Mouse (Mus musculus) right cerebral cortex, postnatal 4 days (tissue): ENCODE results near the gene Uba52.

Source experiments
- DNase-seq: peaks from one replicate; pipeline ENCODE4 v3.0.0-alpha.2; 2022

Uba52 gene

GRCm38 (mm10) chr8:70502540-70502939 lies 8.1 kb downstream of the Uba52 start:
- no peak for DNase-seq

DNA sequence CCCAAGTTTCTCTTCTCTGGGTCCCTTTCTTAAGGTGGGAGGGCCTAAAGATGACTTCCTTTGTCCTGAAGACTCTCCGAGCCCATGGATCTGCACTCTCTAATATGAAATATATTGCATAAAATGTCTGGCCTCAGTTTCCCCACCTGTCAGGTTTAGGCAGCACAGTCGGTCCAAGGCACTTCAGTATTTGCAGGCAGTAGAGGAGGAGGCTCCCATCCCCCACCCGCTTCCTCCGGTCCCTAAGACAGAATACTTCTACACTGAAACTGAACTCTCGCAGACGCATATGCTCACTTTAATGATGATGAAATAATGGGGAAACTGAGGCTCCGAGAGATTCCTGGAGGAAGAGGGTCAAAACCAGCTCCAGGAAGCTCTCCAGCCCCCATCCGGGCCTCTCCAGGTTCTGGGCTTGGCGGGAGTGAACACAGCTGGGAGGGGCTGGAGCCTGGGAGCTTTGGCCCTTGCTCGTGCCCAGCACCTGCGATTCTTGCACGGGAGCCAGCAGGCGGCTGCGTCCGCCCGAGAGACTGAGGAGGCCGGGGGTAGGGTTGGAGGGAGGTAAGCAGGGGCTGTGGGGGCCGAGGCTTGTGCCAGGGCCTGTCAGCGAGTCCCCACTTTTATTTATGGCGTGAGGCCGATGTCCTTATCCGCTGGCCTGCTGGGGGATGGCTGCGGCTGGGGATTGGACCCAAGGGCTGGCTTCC lies 8.6 kb downstream of the Uba52 start:
- no peak for DNase-seq

DNA sequence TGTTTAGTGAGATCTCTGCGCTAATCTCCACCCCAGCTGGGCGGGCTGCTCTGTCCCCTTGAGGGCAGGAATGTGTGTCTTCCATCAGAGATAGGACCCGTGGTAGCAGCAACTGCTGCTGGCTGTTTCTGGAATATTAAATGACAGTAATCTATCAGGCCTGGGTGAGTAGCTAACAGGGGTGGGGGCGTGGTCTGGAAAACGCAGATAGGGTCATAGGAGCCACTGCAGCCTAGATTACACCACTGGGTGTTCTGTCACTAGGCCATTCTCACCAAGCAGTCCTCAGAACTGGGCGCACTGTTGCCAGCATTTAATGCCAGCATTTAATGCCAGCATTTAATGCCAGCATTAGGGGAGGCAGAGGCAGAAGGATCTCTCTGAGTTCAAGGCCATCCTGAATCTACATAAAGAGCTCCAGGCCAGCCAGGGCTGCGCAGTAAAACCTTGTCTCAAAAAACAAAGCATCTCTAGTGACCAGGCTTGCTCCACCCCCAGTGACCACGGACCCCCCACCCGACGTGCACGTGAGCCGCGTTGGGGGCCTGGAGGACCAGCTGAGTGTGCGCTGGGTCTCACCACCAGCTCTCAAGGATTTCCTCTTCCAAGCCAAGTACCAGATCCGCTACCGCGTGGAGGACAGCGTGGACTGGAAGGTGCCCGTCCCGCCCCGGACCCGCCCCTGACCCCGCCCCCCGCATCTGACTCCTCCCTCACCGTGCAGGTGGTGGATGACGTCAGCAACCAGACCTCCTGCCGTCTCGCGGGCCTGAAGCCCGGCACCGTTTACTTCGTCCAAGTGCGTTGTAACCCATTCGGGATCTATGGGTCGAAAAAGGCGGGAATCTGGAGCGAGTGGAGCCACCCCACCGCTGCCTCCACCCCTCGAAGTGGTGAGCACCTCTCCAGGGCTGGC lies 10.0 kb downstream of the Uba52 start:
- DNase-seq = no peak

GRCm38 (mm10) chr8:70495771-70496062 lies 14.9 kb downstream of the Uba52 start:
- no peak for DNase-seq

DNA sequence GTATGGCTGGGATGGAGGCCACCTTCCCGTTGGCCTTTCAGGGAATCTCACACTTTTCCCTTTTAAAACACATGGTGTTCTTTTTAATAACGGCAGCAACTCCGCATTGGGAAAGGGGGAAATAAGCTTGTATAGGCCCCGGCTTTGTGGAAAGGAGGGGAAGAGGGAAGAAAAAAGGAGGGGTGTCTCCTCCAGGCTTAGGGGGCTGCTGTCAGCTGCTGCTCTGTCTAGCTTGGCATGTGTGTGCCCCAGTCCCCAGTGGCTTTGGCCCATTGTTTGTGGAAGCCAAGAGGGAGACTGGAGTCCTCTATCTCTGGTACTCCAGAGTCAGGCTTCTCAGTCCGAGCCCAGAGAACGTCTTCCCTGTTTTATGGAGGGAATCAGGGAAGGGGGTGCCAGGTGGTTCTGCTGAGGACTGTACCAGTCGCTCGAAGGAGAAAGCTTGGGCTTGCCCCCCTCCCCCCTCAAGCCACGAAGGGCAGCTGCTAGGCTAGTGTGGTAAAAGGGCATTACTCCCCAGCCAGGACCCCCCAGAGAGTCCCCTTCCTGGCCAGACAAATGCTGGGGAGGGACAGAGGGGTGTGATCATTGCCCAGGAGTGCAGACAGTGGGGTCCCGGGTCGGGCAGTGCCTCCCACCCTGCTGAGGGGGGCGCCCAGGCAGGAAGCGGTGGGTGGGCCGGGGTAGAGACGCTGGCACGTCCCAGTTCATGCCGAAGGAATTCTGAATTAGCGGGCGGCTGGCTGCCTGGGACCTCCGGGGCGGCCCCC lies 15.4 kb downstream of the Uba52 start:
- no peak for DNase-seq

GRCm38 (mm10) chr8:70494416-70494945 lies 16.1 kb downstream of the Uba52 start:
- no peak for DNase-seq

GRCm38 (mm10) chr8:70493692-70494415 lies 16.7 kb downstream of the Uba52 start:
- no peak for DNase-seq

GRCm38 (mm10) chr8:70492664-70493640 lies 17.6 kb downstream of the Uba52 start, which contains the start of gene Crlf1:
Gene Crlf1 (plus strand): TSS chr8:70493158.
- no peak for DNase-seq

GRCm38 (mm10) chr8:70490880-70491495 lies 19.6 kb downstream of the Uba52 start:
- DNase-seq = no peak

DNA sequence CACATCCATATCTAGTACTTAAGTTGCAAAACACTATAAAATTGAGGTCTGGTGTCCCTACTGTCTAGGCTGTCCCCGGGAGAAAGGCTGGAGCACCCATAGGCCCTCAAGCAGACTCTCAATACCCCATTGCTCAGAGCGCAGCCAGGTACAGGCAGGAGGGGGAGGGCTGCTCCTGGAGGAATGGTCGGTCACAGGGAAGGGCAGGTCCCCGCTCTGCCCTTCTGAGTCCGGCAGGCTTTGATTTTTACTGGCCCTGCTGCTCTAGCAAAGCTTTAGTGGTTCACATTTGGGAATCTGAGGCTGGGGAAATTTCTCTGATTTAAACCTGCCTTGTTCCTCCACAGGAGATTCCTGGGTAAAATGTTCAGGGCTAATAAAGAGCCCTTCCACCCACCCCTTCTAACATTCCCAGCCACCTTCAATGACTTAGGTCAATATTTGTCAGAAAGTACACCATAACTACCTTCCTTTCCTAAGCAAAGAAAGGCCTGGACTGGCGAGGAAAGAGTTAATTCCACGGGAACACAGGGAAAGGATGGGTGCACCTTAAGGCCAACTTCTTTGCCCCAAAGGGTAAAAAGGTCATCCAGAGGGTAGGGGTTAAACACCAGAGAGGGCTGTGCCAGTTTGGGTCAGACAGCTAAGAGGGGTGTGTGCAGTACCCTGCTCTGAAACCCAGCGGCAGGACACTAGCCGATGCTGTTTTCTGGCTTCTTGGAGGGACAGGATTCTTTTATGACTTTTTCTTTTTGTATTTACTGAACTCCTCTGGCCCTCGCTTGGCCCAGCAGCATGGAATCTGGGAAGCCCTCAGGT lies 20.3 kb downstream of the Uba52 start:
- DNase-seq = no peak

DNA sequence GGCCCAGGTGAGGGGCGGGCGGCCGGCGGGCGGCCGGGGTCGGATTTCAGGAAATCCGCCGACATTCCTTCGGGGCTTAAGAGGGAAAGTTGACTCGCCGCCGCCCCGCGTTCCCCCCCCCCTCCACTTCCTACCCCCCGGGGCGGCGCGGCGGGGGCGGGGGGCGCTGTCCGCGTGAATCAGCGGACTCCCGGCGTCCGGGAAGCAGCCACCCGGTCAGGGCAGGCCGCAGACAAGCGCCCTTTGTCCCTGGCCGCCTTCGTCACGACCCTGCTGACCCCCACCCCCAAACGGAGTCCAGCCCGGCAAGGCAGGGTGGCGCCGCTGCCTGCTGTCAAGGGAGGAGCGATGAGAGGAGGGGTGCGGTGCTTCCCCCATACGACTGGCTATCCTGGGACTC lies 21.0 kb downstream of the Uba52 start:
- DNase-seq = no peak

DNA sequence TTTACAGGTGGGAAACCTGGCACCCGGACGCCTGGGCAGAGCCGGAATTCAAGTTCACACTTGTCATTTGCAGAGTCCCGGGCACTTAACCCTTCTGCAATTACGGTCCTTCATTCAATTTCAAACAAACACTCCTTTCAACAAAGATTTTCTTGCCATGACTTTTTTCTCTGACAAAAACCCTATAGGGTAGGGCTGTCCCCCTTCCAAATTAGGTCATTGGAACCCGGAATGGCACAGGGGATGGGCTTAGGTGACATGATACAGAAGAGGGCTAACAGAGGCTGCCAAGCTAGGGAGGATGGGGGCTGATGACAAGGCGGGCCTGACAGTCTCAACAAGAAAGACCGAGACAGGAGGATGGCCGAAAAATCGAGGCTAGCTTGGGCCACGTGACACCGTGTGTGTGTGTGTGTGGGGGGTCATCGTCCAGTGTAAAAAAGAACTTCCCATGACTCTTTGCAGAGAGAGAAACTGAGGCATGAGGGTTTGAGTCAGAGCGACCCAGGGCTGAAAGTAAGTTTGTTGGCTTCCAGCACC lies 21.6 kb downstream of the Uba52 start:
- DNase-seq = no peak

- DNase-seq = no peak
Observed at GRCm38 (mm10) chr8:70487993-70488796, 22.4 kb downstream of the Uba52 start.

GRCm38 (mm10) chr8:70486941-70487520 lies 23.6 kb downstream of the Uba52 start, which contains the start of gene Tmem59l:
Gene Tmem59l (minus strand): TSS chr8:70487358.
- peak; percentile 67 for DNase-seq

DNA sequence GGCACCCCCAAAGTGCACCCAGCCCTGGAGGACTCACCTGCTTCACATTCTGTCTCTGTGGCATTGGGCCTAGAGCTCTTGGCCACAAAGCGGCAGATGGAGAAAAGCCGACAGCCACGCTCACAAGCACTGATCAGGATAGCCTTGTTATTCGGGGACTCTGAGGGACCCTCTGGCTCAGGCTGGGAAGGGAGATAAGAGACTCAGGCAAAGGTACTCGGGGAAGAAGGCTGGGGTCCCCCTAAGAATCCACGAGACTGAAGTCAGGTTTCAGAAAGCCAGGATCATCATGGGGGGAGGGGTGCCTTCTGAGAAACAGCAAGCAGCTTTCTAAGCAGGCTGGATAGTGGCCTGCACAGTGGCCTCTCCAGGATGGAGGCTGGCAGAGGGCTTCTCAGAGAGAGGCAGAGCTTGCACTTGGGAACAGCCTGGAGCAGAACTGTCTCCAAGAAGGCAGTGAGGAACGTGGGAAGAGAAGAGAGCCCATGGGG lies 24.4 kb downstream of the Uba52 start:
- no peak for DNase-seq

GRCm38 (mm10) chr8:70482943-70483342 lies 27.7 kb downstream of the Uba52 start:
- DNase-seq = no peak

GRCm38 (mm10) chr8:70481908-70482307 lies 28.7 kb downstream of the Uba52 start:
- DNase-seq = no peak
